Mouse (Mus musculus) erythroid progenitor cell, adult 5-6 weeks (primary cell): ENCODE measurements around the gene Olfr689. TPM values are rescaled to one million over a fixed set of nuclear protein-coding genes. Genes with fewer than 3 reads are reported as not detected.
"Not testable (repeated sequence)": the region's sequence is repeated elsewhere in the genome, so short reads cannot be mapped to it uniquely, and the experiment has no call there.

Source experiments
- ATAC-seq: replicated peaks from 2 replicates; pipeline ENCODE4 v1.8.0; 2016; ENCODE audit warnings: moderate number of reproducible peaks, mild to moderate bottlenecking, moderate TSS enrichment, inconsistent platforms; ENCODE audit not compliant: poor library complexity, low FRiP score, severe bottlenecking
- total RNA-seq, 2 experiments: library from RNA; stranded (forward) in 1 of 2; stranded (reverse) in 1 of 2; fragments of 150-400 nt in 1 of 2; fragments of 186-747, 209-891 nt in 1 of 2; gene quantifications; 2 replicates each; pipeline versions ENCODE4 v1.2.3 to v1.2.4; 2015 to 2017; ENCODE audit warnings: low replicate concordance in 2 of 2

Olfr689 gene
- total RNA-seq (2015; ENCODE audit: low replicate concordance) = not detected in 2 replicates
- total RNA-seq (2017; ENCODE audit: low replicate concordance) = not detected in 2 replicates

- no peak for ATAC-seq
These were observed at the start of gene Olfr689 for GRCm38 (mm10) chr7:105310865-105311264. Gene Olfr689, plus strand, starts transcription at chr7:105311165.

- ATAC-seq = no peak
These were observed 38.5 kb upstream of the Olfr689 start for GRCm38 (mm10) chr7:105272426-105272825.

- no peak for ATAC-seq
These were observed 23.2 kb upstream of the Olfr689 start, which contains the start of gene Olfr688 for GRCm38 (mm10) chr7:105287795-105288194. Gene Olfr688, plus strand, starts transcription at chr7:105288095.

GRCm38 (mm10) chr7:105290051-105290450 lies 20.9 kb upstream of the Olfr689 start:
- ATAC-seq = no peak

- no peak for ATAC-seq
These were observed 14.3 kb downstream of the Olfr689 start for GRCm38 (mm10) chr7:105325302-105325701.

GRCm38 (mm10) chr7:105334004-105334403 lies 23.0 kb downstream of the Olfr689 start, which contains the start of gene Olfr690:
Gene Olfr690, minus strand, starts transcription at chr7:105334104.
- no peak for ATAC-seq

GRCm38 (mm10) chr7:105342170-105342569 lies 31.2 kb downstream of the Olfr689 start, which contains the start of gene Olfr691:
Gene Olfr691, minus strand, starts transcription at chr7:105342270.
- no peak for ATAC-seq

- no peak for ATAC-seq
These were observed 31.8 kb downstream of the Olfr689 start for GRCm38 (mm10) chr7:105342752-105343151.

- ATAC-seq = not testable (repeated sequence)
These were observed 45.1 kb downstream of the Olfr689 start for GRCm38 (mm10) chr7:105356064-105356463.

GRCm38 (mm10) chr7:105356487-105356886 lies 45.5 kb downstream of the Olfr689 start:
- not testable (repeated sequence) for ATAC-seq

GRCm38 (mm10) chr7:105361713-105362112 lies 50.7 kb downstream of the Olfr689 start:
- no peak for ATAC-seq

- no peak for ATAC-seq
These were observed 56.3 kb downstream of the Olfr689 start for GRCm38 (mm10) chr7:105367268-105367667.

GRCm38 (mm10) chr7:105367930-105368329 lies 57.0 kb downstream of the Olfr689 start, which contains the start of gene Olfr692:
Gene Olfr692, plus strand, starts transcription at chr7:105368230.
- ATAC-seq = no peak

GRCm38 (mm10) chr7:105368521-105368920 lies 57.6 kb downstream of the Olfr689 start:
- ATAC-seq = no peak

Other genes with a start within 250 kb of the Olfr689 start
- not detected in 2 replicates for gene Olfr678, start 246.7 kb upstream of the Olfr689 start, total RNA-seq (2015; ENCODE audit: low replicate concordance)
- not detected in 2 replicates for gene Olfr678, start 246.7 kb upstream of the Olfr689 start, total RNA-seq (2017; ENCODE audit: low replicate concordance)
- not detected in 2 replicates for gene Olfr679, start 230.0 kb upstream of the Olfr689 start, total RNA-seq (2015; ENCODE audit: low replicate concordance)
- not detected in 2 replicates for gene Olfr679, start 230.0 kb upstream of the Olfr689 start, total RNA-seq (2017; ENCODE audit: low replicate concordance)
- gene Olfr680-ps1, start 218.3 kb upstream of the Olfr689 start, total RNA-seq (2015; ENCODE audit: low replicate concordance) = not detected in 2 replicates
- gene Olfr680-ps1, start 218.3 kb upstream of the Olfr689 start, total RNA-seq (2017; ENCODE audit: low replicate concordance) = not detected in 2 replicates
- not detected in 2 replicates for gene Olfr681, start 194.3 kb upstream of the Olfr689 start, total RNA-seq (2015; ENCODE audit: low replicate concordance)
- not detected in 2 replicates for gene Olfr681, start 194.3 kb upstream of the Olfr689 start, total RNA-seq (2017; ENCODE audit: low replicate concordance)
- not detected in 2 replicates for gene Olfr683, start 164.2 kb upstream of the Olfr689 start, total RNA-seq (2015; ENCODE audit: low replicate concordance)
- gene Olfr683, start 164.2 kb upstream of the Olfr689 start, total RNA-seq (2017; ENCODE audit: low replicate concordance) = not detected in 2 replicates
- not detected in 2 replicates for gene Olfr684, start 147.5 kb upstream of the Olfr689 start, total RNA-seq (2015; ENCODE audit: low replicate concordance)
- gene Olfr684, start 147.5 kb upstream of the Olfr689 start, total RNA-seq (2017; ENCODE audit: low replicate concordance) = not detected in 2 replicates
- gene Olfr685, start 125.2 kb upstream of the Olfr689 start, total RNA-seq (2015; ENCODE audit: low replicate concordance) = not detected in 2 replicates
- gene Olfr685, start 125.2 kb upstream of the Olfr689 start, total RNA-seq (2017; ENCODE audit: low replicate concordance) = not detected in 2 replicates
- gene Olfr686, start 103.7 kb upstream of the Olfr689 start, total RNA-seq (2015; ENCODE audit: low replicate concordance) = not detected in 2 replicates
- gene Olfr686, start 103.7 kb upstream of the Olfr689 start, total RNA-seq (2017; ENCODE audit: low replicate concordance) = not detected in 2 replicates
- not detected in 2 replicates for gene Olfr688, start 23.1 kb upstream of the Olfr689 start, total RNA-seq (2015; ENCODE audit: low replicate concordance)
- not detected in 2 replicates for gene Olfr688, start 23.1 kb upstream of the Olfr689 start, total RNA-seq (2017; ENCODE audit: low replicate concordance)
- gene Olfr690, start 22.9 kb downstream of the Olfr689 start, total RNA-seq (2015; ENCODE audit: low replicate concordance) = not detected in 2 replicates
- gene Olfr690, start 22.9 kb downstream of the Olfr689 start, total RNA-seq (2017; ENCODE audit: low replicate concordance) = not detected in 2 replicates
- gene Olfr691, start 31.1 kb downstream of the Olfr689 start, total RNA-seq (2015; ENCODE audit: low replicate concordance) = not detected in 2 replicates
- gene Olfr691, start 31.1 kb downstream of the Olfr689 start, total RNA-seq (2017; ENCODE audit: low replicate concordance) = not detected in 2 replicates
- gene Olfr692, start 57.1 kb downstream of the Olfr689 start, total RNA-seq (2015; ENCODE audit: low replicate concordance) = not detected in 2 replicates
- not detected in 2 replicates for gene Olfr692, start 57.1 kb downstream of the Olfr689 start, total RNA-seq (2017; ENCODE audit: low replicate concordance)
- not detected in 2 replicates for gene Gm5901, start 63.9 kb downstream of the Olfr689 start, total RNA-seq (2015; ENCODE audit: low replicate concordance)
- 7.6 TPM in 1 of 2 replicates, not detected in the other for gene Gm5901, start 63.9 kb downstream of the Olfr689 start, total RNA-seq (2017; ENCODE audit: low replicate concordance)
- 16.9 and 48.6 TPM in 2 replicates for gene Fam160a2, start 88.9 kb downstream of the Olfr689 start, total RNA-seq (2015; ENCODE audit: low replicate concordance)
- gene Fam160a2, start 88.9 kb downstream of the Olfr689 start, total RNA-seq (2017; ENCODE audit: low replicate concordance) = 3.0 and 9.2 TPM in 2 replicates
- gene Cnga4, start 93.4 kb downstream of the Olfr689 start, total RNA-seq (2015; ENCODE audit: low replicate concordance) = not detected in 2 replicates
- gene Cnga4, start 93.4 kb downstream of the Olfr689 start, total RNA-seq (2017; ENCODE audit: low replicate concordance) = not detected in 2 replicates
- gene Cckbr, start 114.6 kb downstream of the Olfr689 start, total RNA-seq (2015; ENCODE audit: low replicate concordance) = not detected in 2 replicates
- not detected in 2 replicates for gene Cckbr, start 114.6 kb downstream of the Olfr689 start, total RNA-seq (2017; ENCODE audit: low replicate concordance)
- not detected in 2 replicates for gene Cavin3, start 171.1 kb downstream of the Olfr689 start, total RNA-seq (2015; ENCODE audit: low replicate concordance)
- not detected in 2 replicates for gene Cavin3, start 171.1 kb downstream of the Olfr689 start, total RNA-seq (2017; ENCODE audit: low replicate concordance)
- 7.5 and 13.3 TPM in 2 replicates for gene Smpd1, start 243.2 kb downstream of the Olfr689 start, total RNA-seq (2015; ENCODE audit: low replicate concordance)
- gene Smpd1, start 243.2 kb downstream of the Olfr689 start, total RNA-seq (2017; ENCODE audit: low replicate concordance) = 9.5 and 13.1 TPM in 2 replicates